Mouse (Mus musculus): ENCODE measurements at regions not wholly inside any gene's neighbourhood (a gene's known extent, or its start where the extent isn't known, plus 50 kb on each side); places are given as distances from the start of the nearest gene placed in this dataset.

DNA sequence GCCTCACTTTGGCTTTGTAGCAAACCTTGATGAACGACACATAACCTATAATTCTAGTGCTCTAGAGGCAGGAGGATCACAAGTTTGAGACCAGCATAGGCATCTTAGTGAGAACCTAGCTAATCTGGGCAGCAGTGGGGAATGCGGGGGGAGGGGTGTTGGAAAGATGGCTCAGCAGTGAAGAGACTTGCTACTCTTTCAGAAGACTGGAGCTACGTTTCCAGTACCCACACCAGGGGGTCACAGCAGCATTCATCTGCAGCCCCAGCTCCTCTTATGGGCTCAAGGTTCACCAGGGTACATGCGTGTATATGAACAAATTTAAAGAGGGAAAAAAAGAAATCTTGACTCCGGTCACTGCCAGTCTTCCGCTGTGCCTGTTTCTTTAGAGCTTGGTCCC, 55.5 kb upstream of the Nkx1-1 start:
- no peak for TF ChIP-seq GATA1 (IDR thresholded peaks at IDR 0.05; ENCODE audit: low read length)

DNA sequence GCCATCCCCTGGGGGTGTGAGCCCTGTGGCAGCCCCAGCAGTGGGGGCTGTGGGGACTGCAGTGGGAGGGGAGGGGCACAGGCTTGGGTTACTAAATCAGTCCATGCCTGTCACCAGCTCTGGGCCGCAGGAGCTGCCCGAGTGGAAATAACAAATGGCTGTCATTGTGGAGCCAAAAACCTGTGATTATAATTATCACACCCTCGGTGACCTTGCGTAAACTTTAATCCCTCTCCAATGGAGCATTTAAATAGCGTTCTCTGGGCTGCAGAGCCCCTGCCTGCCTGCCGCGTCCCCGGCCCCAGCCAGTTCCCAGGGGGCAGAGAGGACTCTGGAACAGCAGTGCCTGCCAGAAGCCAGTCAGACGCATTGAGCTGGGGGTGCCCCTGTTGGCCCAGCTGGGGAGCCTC, 54.4 kb upstream of the Nkx1-1 start:
- no peak for TF ChIP-seq GATA1 (IDR thresholded peaks at IDR 0.05; ENCODE audit: low read length)

DNA sequence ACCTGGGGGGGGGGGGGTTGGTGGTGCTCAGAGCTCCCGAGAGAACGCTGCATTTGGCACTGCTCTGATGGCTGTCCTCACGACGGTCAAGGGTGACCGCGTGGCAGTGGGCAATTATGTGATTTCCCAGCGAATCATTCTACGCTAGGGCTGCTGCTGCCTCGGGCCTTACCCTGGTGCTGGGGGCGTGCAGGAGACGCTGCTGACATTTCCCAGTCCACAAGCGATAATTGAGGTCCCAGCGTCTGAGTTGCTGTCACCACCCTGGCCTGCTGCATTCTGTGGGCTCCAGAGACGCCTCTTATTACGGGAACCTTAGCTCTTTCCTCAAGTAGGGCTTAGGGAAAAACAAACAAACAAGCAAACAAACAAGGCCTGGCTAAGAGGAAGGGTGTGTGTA, 52.0 kb upstream of the Nkx1-1 start:
- TF ChIP-seq GATA1 (IDR thresholded peaks at IDR 0.05; ENCODE audit: low read length): no peak

Measured in G1E-ER4 (cell line).